Mouse (Mus musculus) granulocyte monocyte progenitor cell, adult 5-6 weeks (primary cell): ENCODE measurements around the gene 4933406M09Rik. TPM values are rescaled to one million over a fixed set of nuclear protein-coding genes. Genes with fewer than 3 reads are reported as not detected.

Experiments
- ATAC-seq: replicated peaks from 2 replicates; pipeline ENCODE4 v1.8.0; 2016; ENCODE audit warnings: mild to moderate bottlenecking, moderate TSS enrichment, inconsistent platforms; ENCODE audit not compliant: poor library complexity, severe bottlenecking
- total RNA-seq, 2 experiments: library from RNA; stranded (forward) in 1 of 2; stranded (reverse) in 1 of 2; fragments of 200-712, 200-1000 nt in 1 of 2; fragments of >200 nt in 1 of 2; fragmentation: Nextera tagmentation in 1 of 2; gene quantifications; 2 replicates each; pipeline ENCODE4 v1.2.3; 2014 to 2017

The 4933406M09Rik gene
- total RNA-seq, 2 experiments from 2014 or later = not detected

GRCm38 (mm10) chr1:134368777-134369337 is 16.9 kb upstream of the 4933406M09Rik start:
- ATAC-seq = no peak; the same call in 1 of the 2 replicates

GRCm38 (mm10) chr1:134374124-134374523 is 11.6 kb upstream of the 4933406M09Rik start:
- ATAC-seq = no peak

- ATAC-seq = no peak
Measured at GRCm38 (mm10) chr1:134381051-134381450, 4.7 kb upstream of the 4933406M09Rik start.

GRCm38 (mm10) chr1:134381795-134382625 is 3.7 kb upstream of the 4933406M09Rik start:
- no peak for ATAC-seq

GRCm38 (mm10) chr1:134384581-134384980 is 1.2 kb upstream of the 4933406M09Rik start:
- no peak for ATAC-seq

GRCm38 (mm10) chr1:134385176-134385575 is 564 bp upstream of the 4933406M09Rik start:
- ATAC-seq = no peak

- no peak for ATAC-seq
Measured at GRCm38 (mm10) chr1:134393827-134394226, 8.1 kb downstream of the 4933406M09Rik start.

- ATAC-seq = no peak
Measured at GRCm38 (mm10) chr1:134398210-134398609, 12.5 kb downstream of the 4933406M09Rik start.

GRCm38 (mm10) chr1:134399735-134400134 is 14.0 kb downstream of the 4933406M09Rik start:
- ATAC-seq = no peak

- ATAC-seq = peak; percentile 95
Measured at GRCm38 (mm10) chr1:134405509-134406413, 20.0 kb downstream of the 4933406M09Rik start, which contains the start of gene Cyb5r1. Gene Cyb5r1 (plus strand): TSS chr1:134405559.

- ATAC-seq = peak; percentile 62
Measured at GRCm38 (mm10) chr1:134406414-134406771, 20.7 kb downstream of the 4933406M09Rik start.

GRCm38 (mm10) chr1:134408080-134408479 is 22.3 kb downstream of the 4933406M09Rik start:
- ATAC-seq = no peak

- ATAC-seq = no peak
Measured at GRCm38 (mm10) chr1:134411706-134412629, 26.2 kb downstream of the 4933406M09Rik start.

GRCm38 (mm10) chr1:134414038-134414437 is 28.3 kb downstream of the 4933406M09Rik start:
- ATAC-seq = no peak

GRCm38 (mm10) chr1:134414501-134415167 is 28.9 kb downstream of the 4933406M09Rik start:
- ATAC-seq = 0 out of 2 replicates have a peak, but pooled peaks have one; percentile 7

- peak; percentile 84 for ATAC-seq
Measured at GRCm38 (mm10) chr1:134415168-134415831, 29.6 kb downstream of the 4933406M09Rik start, which contains the start of gene Adipor1. Gene Adipor1 (plus strand): TSS chr1:134415378.

GRCm38 (mm10) chr1:134418414-134418975 is 32.8 kb downstream of the 4933406M09Rik start:
- ATAC-seq = no peak

- peak; percentile 8; the same call in 1 of the 2 replicates for ATAC-seq
Measured at GRCm38 (mm10) chr1:134419176-134419575, 33.4 kb downstream of the 4933406M09Rik start.
